Mouse (Mus musculus): ENCODE data around the gene Barx1.

Barx1 gene

DNA sequence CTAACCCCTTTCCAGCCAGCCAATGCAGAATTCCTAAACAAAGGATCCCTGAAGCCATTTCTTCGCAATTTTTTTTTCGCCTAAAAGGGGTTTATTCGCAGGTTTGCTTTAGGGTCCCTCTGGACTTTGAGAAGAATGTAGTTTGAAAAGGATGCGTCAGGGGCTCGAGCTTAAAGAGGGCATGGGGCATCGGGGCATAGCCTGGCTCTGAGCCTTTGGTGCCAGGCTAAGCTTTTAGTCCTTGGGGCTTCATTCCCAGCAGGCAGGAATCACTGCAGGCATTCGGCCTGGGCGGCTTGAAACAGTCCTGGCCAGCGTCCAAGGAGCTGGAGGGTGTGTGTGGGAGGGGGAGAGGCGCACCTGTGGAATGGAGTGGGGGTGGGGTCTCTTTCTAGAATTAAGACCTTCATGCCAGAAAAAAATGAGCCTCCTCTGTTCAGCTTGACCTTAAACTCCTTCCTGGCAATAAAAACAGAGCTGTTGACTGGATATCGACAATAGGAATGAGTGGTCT is 2.5 kb upstream of the Barx1 start:
- no peak for DNase-seq (ENCODE audit: low spot score)

DNA sequence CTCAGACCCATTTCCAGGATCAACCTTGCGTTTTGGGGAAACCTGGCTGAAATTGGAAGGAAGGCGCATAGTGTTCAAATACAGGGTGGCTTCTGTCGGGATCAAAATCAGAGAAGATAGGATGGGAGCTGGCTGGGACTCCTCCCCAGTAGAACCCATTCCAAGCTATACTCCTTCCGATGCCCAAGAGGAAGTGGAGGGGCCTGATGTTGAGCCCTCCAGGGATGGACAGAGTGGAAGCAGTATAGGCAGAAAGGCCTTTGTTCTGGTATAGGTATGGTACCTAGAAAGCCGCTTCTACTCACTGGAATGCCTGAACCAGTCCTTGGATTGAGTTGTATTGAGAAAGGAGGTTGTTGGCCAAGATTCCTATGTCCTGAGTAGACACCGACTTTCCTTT is 2.1 kb upstream of the Barx1 start:
- DNase-seq (ENCODE audit: low spot score): no peak

DNA sequence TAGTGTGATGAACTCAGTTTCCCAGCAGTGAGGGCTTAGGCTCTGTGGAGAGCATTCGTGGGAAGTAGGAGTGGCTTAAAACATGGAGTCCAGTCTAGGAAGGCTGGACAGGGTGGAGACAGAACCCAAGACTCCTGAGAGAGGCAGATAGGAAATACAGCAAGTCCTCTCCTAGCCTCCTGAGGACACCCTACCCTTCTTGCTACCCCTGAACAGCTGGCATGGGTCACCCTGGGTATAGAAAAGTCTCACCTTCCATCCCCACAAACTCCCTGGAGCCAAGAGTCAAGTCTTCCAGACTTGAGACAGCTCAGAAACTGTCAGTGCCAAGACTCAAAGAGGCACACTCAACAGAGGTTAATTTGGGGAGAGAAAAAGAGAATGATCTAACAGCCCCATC is 1.2 kb upstream of the Barx1 start:
- DNase-seq (ENCODE audit: low spot score): no peak

DNA sequence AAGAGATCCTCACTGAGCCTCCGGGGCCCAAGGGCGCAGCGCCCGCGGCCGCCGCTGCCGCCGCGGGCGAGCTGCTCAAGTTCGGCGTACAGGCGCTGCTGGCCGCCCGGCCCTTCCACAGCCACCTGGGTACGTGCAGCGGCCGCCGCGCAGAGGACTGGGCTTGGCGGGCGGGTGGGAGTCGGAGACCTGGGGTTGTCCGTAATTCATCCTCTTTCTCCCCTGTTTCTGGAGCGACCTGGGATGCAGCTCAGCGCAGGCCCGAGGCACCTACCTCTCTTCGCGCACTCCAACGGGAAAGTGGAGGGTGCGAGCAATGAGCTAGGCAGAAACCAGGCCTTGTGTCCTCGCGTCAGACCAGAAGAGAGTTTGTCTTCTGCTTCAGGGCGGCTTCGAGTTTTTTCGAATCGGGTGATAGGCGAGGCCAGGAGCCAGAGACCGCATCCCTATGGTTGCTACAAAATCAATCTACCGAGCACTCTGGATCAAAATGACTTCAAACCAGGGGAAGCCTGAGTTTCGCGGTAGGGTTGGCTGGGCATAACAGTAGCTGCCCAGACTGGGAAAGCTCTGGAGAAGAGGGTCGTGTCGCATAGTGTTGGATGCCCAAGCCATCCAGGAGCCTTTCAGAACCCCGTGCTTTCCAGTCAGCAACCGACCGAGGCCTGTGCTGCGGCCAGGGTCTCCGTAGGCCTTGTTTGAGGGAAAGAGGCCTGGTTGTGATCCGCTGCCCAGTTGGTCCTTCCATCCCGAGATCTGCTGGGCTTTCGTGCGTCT is 601 bp downstream of the Barx1 start:
- no peak for DNase-seq (ENCODE audit: low spot score)

DNA sequence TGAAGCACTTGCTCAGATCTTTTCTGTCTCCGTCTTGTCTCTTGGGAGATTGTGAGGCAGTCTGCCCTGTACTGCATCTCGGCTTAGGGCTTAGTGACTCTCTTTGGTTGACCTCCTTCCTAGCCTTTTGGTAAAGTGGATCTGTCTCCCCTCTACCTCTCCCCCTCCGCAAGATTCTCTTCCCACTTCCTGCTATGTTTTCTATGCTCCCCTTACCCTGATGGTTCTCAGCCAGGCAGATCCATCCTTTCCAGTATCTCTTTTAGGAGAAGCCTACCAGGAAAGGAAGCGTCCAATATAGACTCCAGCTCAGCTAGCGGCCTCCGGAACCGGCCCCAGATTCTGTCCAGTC is 1.2 kb downstream of the Barx1 start:
- DNase-seq (ENCODE audit: low spot score): no peak

DNA sequence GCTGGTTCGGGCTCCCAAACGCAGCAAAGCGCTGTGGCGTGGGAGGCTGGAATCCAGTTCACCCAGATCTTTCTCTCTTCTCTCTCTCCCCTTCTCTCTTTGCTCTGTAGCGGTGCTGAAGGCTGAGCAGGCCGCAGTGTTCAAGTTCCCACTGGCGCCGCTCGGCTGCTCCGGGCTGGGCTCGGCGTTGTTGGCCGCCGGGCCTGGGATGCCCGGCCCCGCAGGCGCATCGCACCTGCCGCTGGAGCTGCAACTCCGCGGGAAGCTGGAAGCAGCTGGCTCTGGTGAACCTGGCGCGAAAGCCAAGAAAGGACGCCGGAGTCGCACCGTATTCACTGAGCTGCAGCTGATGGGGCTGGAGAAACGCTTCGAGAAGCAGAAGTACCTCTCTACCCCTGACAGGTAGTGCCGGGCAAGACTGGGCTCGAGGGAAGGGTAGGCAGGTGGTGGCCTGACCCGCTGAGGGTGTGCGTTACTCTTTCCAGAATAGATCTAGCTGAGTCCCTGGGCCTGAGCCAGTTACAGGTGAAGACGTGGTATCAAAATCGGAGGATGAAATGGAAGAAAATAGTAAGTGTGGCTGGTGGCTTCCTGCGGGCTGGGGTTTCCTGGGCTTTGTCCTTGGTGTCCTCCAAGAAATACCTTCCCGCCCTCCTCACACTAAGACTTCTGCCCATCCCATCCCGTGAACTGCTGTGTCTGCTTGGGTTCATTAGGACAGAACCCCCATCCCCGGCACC is 2.3 kb downstream of the Barx1 start:
- DNase-seq (ENCODE audit: low spot score): no peak

DNA sequence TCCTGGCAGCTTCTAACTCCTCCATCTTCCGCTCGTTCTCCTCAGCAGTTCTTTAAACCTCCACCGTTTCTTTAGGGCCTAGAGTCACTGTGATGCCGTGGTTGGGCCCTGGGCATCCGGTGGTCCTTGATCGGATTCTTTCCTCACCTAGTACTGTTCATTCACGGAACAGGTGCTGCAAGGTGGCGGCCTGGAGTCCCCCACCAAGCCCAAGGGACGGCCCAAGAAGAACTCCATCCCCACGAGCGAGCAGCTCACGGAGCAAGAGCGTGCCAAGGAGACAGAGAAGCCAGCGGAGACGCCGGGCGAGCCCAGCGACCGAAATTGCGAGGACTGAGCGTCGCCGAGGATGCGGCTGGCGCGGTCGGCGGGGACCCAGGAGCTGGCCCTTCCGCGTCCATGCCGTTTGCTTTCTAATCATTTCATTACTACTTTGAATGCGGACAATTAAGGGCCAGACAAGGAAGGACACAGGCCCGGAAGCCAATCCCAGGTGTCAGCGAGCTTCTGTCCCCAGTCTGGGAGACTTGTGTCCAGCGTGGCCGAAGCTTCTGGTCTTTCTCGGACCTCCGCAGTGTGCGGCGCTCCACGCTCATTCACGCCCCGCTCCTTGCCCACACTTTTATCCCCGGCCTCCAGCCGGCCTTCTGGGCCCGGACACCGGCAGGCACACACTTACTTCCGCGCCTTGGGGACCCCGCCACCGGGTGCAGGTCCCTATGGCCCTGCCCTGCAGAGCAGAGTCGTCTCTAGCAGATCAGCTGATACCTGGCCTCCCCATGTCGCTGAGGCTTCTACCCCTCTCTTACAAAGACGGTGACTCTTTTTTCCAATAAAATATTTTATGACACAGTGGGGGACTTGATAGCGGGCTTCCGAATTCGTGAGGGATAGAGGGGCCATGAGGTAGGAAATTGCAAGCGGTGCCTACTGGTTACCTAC is 3.1 kb downstream of the Barx1 start:
- DNase-seq (ENCODE audit: low spot score): no peak

DNA sequence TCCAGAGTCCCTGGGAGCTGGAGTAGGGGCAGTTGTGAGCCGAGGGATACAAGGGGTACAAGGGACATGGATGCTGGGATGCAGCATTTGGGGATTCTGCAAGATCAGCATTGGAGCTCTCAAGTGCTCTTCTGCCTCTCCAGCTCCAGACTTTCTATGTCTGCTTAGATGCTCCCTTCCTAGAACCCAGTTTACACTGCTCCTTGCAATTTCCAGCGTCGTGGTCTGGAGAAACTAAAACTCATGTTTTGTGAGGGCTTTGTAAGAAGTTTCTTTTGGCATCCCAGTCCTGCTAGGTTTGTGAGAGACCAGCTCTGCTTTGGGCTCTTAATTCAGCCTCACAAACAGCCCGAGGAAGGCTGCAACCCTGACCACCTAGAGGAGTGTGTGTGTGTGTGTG is 4.7 kb downstream of the Barx1 start:
- DNase-seq (ENCODE audit: low spot score): no peak

DNA sequence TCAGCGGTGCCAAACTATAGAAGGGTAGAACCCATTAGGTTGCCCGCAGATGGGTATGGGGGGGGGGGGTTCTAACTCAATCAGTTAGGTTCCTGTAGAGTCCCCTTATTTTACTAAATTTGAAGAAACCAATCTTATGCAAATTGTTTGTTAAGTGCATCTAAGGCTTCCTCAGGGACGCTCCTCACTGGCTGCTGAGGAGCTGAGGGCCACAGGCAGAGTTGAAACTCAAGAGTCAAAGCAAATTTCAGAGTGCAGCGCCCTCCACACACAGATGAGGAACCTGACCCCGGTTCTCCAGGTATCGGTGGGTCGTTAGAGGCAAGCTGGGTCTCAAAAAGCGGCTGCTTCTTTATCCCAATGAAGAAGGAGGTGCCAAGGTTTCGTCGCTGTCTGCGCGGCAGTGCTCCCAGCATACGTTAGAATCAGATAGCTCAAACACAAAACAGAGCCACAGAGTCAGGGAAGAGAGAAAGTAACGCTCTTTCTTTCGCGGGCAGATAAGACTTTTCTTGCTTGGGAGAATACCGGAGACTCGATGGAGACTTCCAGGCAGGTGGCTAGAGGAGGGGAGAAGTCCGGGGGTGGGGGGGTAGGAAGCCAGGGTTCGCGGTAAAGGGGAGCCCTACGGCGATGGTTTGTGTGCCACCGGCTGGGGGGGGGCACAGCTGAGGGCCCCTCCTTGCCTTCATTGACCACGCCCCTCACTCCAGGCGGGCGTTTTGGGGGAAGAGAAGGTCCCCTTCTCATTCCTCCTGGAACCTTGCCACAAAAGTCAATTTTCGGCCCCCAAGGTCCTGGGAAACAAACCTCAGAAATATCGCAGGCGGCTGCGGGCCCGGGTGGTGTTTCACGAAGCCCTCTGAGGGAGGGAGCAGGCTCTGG is 5.5 kb downstream of the Barx1 start:
- DNase-seq (ENCODE audit: low spot score): no peak

DNA sequence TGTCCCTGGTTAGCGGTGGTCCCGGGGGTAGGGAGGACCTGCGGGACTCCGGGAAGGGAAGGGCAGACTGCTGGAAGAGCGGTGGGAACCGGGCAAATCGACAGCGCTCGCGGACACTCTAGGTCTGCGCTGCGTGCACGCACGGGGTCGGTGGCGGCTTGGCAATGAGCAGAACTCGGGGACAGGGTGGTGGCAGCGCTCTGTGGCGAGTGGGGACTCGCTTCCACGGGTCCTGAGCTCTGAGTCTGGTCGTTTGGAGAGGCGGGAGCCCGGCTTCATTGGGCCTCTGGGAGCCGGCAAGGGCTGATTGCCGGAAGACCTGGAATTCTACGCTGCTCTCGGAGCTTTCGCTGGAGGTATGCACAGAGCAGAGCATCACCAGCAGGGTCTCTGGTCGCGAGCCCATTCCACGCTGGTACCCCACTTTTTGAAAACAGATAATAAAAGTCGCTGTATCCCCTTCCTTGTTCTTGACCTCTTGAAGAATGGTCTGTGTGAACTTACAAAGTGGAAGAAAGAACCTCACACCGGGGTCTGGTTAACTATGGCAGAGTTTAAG is 6.3 kb downstream of the Barx1 start:
- no peak for DNase-seq (ENCODE audit: low spot score)

DNA sequence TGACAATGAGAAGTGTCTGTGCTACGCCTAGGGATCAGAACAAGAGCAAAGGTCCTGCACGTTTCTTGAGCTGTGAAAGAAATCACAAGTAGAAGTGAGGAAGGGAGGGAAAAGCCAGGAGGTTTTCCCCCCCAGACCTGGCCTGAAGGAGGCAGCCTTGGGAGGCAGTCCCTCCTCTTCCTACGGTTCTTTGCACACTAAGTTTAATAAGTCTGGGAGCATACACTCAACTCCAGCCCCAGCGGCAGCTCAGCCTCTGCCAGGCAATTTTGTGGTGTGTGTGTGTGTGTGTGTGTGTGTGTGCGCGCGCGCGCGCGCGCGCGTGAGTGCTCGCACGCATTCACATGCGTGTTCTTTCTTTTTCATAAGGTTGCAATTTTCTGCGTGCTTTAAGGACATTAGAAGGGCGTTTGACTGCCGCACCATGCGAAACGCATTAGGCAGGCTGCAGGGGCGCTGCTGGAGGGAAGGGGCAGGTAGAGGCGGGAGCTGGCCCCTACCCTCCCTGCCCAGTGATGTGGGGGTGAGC is 9.6 kb downstream of the Barx1 start:
- no peak for DNase-seq (ENCODE audit: low spot score)

DNA sequence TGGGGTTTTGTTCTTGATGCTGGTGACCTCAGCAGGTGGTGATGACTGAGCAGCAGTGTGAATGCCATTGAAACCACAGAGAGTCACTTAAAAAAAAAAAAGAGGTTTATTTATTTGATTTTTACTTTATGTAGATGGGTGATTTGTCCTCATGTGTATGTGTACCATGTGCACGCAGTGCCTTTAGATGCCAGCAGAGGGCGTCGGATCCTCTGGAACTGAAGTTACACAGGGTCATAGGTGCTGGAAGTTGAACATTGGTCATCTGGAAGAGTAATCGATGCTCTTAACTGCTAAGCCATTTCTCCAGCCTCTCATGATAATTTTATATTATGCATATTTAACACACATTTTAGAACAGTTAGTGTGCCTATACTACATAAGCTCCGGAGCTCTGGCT is 11.8 kb downstream of the Barx1 start:
- DNase-seq (ENCODE audit: low spot score): no peak

DNA sequence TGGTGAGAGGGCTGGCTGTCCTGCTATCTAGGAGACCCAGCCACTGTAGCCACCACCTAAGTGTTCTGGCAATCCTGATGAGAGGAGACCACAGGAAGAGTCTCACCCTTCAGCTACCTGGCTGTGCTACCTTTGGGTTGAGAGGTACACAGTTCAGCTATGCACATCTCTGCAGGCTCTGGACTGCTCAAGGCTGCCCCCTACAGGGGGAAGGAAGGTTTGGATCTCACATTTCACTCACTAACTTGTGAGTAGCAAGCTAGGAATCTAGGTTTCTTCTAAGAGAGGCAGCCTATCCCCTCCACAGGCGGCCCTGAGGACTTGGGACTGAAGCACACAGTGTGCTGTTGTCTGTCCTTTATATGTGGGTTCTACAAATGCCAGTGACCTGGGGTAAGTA is 16.6 kb downstream of the Barx1 start:
- DNase-seq (ENCODE audit: low spot score): no peak

DNA sequence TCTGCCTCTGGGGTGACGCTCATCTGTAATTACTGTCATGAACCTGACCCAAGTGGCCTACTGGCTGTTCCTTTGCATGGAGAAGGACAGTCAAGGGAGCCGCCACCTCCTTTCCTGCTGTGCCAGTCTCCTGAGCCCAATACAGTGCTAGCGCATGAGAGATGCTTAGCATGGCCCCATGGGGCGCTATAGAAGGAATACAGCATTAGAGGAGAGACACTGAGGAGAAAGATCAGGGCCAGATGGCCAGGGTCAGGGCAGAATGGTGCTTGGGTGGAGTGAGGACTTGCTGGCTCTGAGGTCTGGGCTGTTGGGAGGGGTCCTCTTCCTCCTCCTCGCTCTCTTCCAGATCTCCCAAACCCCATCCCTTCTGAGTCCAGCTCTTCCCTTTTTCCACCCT is 23.9 kb downstream of the Barx1 start:
- DNase-seq (ENCODE audit: low spot score): no peak

DNA sequence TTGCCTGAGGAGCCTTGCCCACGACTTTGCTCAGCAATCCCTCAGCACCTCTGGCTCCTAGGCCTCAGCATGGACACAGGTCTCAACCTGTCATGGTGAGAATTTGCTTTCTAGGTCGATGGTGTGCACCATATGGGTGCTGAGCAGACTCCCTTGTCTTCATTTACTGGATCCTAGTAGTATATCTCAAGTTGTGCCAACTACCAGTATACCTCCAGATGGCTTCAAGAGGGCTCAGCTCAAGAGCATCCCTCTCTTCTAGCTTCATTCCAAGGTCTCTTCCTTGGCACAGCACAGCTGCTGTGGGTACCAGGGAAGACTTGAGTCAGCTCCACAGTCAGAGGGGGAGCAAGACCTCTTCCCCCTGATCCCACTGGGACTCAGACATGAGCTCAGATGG is 29.2 kb downstream of the Barx1 start:
- no peak for DNase-seq (ENCODE audit: low spot score)

DNA sequence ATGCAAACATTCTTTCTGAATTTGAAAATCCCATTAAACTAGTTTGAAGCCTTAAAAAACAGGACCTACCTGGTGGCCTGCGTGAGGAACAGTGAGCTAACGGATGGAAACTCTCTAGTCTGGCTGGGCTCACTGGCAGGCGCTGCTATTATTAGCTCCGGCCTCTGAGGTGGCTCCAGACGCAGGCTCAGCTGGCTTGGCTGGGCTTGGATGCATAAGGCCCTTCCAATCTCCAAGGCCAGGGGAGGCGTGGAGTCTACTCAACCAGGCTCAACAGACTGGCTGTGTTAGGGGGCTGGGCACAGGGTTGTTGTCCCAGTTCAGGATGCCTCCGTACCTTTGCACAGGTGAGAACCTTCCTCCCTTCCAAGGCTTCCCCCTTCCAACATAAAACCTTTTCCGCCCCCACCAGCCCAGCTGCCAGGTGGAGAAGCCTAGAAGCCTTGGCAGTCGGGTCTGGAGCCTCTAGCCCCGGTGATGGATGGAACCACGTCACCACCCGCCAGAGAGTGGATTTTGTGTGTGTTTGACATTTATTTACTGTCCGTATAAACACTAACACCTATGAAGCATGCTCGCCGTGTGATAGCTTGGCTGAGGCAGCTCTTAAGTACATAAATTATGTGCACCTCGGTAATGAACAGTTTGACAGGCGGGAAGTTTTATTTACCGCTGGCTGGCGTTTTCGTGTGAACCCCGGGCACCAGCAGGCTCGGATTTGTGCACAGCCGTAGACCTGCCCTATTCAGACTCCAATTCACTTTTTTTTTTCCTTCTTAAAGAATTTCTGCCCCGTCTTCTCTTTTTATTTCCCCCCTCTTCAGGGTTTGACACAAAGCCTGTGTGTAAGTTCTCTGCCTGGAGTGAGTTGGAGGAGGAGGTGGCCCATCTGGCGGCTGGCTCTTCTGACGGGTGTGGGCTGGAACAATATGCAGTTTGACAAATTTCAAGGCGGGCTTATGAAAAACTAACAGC is 31.6 kb downstream of the Barx1 start:
- DNase-seq (ENCODE audit: low spot score): peak; percentile 14

DNA sequence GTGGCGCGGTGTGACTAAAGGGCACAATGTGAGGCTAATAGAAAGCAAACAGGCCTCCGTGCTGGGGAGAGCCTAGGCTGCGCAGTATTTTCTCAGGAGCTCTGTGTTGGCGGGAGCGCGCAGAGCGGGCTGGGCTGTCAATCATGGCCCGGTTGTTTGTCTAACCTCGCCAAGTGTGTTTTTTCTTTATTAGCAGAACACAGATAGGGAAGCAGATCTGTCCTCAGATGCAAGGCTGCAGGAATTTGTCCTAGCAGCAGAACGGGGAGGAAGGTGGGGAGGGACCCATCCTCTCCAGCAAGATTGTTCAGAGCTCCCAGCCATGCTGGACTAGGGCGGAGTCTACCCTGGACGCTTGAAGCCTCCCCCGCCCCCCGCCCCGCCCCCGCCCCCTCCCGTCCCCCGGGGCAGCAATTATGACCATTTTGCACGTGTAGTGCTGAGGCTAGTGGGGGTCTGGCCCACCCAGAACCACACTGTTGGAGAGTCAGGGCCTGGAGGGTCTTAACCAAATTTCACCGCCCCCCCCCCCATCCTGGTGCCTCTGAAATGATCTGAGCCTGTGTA is 43.7 kb downstream of the Barx1 start:
- no peak for DNase-seq (ENCODE audit: low spot score)

DNA sequence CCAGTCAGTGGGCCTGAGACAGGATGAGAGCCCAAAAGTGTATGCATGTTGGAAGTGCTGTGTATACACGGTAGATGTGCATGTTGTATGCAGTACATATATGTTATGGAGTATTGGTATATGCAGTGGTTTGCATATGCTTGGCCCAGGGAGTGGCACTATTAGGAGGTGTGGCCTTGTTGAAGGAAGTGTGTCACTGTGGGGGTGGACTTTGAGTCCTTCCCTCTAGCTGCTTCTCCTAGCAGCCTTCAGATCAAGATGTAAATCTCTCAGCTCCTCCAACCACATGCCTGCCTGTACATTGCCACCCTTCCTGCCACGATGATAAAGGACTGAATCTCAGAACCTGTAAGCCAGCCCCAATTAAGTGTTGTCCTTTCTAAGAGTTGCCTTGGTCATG is 49.9 kb downstream of the Barx1 start:
- DNase-seq (ENCODE audit: low spot score): no peak

DNA sequence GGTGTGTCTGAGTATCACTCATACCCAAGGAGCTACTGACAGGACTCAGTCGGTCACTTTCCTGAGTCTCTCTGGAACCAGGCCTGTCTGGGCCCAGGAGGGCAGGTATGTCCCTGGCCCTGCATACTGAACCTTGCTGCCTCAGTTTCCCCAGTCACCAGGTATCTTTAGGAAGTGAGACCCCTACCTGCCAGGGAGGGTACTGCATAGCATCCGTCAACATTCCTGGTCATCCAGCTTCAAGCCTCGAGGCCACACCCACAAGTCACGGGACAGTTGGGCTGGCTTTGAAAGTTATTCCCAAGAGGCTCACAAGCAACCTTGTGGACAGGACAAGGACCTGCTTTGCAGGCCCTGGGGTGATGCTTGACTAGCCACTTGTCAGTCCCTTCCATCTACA is 53.3 kb downstream of the Barx1 start:
- DNase-seq (ENCODE audit: low spot score): no peak

Measured in testis, postnatal 14 days (tissue).